Mouse (Mus musculus): ENCODE measurements at regions not wholly inside any gene's neighbourhood (a gene's known extent, or its start where the extent isn't known, plus 50 kb on each side); places are given as distances from the start of the nearest gene placed in this dataset.

DNA sequence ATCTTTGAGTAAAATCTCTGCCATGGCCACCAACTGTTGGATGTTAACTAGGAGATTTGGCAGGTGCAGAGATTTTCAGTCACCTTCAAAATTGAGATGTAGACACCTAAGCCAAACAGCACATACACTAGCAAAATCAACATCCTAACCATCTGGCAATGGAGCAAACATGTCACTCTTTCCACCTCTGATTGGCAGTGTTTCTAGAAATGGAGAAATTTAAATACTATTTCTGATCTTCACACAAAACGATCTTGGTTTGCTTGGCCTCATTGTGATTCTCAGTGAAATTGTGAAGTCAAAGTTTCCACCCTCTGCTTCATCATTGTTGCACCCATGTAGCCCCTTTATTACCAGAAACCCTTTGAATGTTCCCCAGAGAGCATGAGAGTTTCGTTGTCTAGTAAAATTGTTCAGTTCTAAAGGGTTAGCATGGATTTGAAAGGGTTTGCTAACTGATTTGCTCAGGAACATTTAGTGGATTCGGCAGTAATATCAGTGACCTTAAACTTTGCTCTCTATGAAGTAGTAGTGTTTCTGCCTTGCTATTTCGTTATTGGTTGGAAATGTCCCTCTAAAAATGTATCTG lies 854.1 kb downstream of the Stpg2 start:
- no peak for DNase-seq

DNA sequence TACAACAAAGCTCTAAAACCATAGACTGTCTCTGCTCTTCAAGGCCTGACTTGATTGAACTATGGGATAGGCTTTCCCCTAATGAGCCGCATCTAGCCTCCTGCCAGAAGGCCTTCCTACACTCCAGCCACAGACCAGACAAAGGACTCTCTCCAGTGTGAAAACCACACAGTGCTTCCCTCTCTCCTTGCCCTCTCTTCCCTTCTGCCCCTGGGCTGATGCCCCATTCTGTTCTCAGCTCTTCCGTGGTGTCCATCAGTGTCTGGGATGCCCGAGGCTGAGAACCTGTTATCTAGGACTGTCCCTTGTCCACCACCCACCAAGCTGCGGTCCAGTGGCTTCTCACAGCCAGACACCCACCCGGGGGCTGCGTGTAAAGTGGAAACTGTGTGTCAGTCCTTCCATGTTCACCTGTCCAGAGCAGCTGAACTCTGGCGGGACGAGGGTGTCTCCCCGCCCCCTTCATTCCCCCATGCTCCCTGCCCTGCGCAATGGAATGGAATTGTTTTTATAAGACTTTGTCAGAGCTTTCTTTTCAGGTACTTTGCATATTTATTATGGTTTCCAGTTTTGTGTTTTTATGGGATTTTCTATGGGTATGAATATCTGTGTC lies 856.4 kb downstream of the Stpg2 start:
- no peak for DNase-seq

GRCm38 (mm10) chr3:140062880-140063279 lies 857.4 kb downstream of the Stpg2 start:
- no peak for DNase-seq

- DNase-seq = no peak
Measured at GRCm38 (mm10) chr3:140084333-140084732, 878.8 kb downstream of the Stpg2 start.

GRCm38 (mm10) chr3:140085385-140085784 lies 879.9 kb downstream of the Stpg2 start:
- DNase-seq = no peak

GRCm38 (mm10) chr3:140088019-140088418 lies 882.5 kb downstream of the Stpg2 start:
- no peak for DNase-seq

DNA sequence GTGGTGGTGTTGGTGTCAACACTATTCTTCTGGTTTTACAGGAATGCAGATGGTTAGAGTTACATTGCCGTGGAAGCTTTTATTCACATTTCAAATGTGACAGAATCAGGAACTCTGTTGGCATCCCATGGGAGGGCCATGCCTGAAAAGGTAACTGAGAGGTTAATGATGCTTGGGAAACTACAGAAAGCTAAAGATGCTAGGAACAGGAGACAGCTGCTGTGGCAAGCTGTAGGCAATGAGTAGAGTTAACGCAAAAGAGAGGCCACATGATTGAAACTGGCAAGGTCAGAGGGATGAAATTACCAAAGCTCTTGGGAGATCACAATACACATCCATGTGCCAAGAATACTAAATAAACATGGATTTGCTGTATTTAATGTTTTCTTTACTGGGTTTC lies 886.4 kb downstream of the Stpg2 start:
- no peak for DNase-seq

GRCm38 (mm10) chr3:140096854-140097540 lies 891.5 kb downstream of the Stpg2 start:
- DNase-seq = no peak

DNA sequence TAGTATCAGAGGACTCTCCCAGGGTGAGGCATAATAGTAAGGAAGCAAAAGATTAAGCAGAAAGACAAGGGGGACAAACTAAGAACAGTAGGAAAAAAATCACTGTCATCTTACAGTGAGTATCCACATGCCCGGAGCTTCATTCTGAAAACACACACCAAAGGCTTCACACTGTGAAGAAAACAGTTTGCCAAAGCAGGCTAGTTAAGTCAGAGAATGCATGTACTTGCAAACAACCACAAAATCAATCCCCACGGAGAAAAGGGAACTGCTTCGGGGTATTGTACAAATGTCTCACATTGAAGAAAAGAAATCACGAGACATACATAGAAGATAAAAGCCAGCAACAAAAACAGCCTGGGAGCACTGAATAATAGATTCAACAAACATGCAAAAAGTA lies 903.9 kb downstream of the Stpg2 start:
- no peak for DNase-seq

- DNase-seq = no peak
Measured at GRCm38 (mm10) chr3:140111414-140112172, 906.1 kb downstream of the Stpg2 start.

DNA sequence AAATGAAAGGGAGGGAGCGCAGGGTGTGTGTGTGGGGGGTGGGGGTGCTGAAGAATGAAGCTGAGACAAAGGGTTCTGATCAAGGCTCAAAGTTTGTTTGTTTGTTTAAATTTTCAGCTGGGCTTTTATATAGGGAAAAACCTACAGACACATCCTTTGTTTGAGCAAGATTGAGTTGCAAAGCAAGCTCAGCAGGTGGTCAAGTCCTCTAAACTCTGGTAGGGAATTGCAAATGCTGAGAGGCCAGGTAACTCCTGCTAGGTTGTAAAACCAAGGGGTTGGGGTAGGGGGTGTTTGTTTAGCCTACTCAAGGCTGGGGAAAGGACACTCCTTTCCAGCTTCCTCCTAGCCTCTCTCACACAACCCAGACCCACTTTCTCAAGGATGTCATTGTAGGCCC lies 909.6 kb downstream of the Stpg2 start:
- no peak for DNase-seq

- no peak for DNase-seq
Measured at GRCm38 (mm10) chr3:140127310-140127709, 921.8 kb downstream of the Stpg2 start.

- no peak for DNase-seq
Measured at GRCm38 (mm10) chr3:140129065-140129778, 923.7 kb downstream of the Stpg2 start.

- DNase-seq = no peak
Measured at GRCm38 (mm10) chr3:140143900-140144299, 938.4 kb downstream of the Stpg2 start.

DNA sequence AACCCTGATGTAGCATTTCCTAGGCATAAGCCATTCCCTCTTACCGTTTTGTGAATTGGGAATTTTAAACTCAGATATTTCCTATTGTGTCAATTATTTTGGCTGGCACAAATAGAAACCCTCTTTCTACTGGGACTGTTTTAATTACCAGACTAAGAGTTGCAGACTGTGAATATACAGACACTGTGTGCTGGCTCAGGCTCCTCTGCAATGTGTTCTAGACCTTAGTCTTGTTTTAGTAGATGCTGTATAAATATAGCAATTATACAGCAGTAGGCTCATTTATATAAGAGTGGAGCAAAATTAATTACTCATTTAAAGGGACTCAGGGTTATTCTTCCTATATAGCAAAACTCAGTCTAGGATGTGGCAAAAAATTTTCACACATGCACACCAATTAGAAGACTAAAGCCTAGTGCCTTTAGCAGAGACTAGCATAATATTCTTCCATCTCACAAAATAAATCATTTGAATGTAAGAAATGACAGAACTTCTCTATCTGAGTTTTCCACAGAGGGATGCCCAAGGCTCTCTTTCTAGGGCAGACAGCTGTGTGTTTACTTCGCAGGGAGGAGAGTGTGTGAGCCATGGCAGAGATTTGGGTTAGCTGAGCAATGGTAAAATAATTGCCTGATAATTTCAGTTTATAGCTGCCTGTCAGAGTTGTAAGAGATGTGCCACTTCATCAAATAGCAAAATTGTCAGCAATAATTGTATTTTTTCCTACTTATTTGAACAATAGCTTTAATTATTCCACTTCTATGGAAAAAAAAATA lies 941.9 kb downstream of the Stpg2 start:
- no peak for DNase-seq

DNA sequence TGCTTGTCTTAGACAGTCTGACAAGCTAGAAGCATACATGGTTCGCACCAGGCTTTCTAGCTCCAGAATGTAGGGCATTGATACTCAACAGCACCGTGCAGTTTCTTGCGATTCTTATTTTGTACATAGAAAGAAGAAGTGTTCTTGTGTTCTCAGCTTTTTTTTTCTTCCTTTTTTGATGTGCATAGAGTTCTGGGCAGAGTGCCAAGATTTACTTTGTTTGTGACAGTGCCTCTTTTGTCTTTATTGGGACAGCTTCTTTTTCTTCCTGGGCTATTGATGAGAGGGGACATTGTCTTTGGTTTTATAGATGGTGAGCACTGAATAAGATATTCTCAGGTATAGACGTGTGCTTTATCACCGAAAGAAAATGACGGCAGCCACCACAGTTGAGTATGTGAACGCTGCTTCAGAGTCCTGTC lies 945.0 kb downstream of the Stpg2 start:
- no peak for DNase-seq

GRCm38 (mm10) chr3:140179471-140179870 lies 974.0 kb downstream of the Stpg2 start:
- no peak for DNase-seq

GRCm38 (mm10) chr3:140182690-140183089 lies 977.2 kb downstream of the Stpg2 start:
- DNase-seq = no peak

DNA sequence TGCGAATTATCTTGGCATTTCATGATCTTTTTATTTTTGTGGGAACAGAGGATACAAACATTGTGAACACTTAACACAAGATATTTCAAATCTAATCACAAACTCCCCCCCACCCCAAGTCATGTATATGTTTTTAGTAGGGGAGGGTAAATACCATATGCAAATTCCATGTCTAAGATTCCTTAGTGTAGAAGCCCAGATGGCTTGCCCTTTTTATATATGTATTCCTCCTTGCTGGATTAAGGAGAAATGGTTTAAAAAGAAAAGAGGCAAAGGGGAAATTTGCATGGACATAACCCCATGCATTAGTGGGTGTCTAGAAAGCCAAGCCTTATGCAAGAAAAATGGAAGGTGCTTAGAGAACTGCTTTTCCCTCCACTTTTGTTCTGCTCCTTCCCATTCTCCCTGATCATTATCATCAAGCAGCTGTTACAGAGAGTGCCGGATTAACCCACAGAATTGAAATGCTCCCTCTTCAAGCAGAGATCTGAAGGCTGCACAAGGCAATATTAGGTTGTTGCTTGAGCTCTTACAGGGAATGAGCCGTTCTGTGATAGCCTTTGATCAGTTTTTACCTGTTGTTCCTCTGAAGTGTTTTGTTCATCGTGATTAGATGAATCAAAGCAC lies 979.5 kb downstream of the Stpg2 start:
- DNase-seq = no peak

- no peak for DNase-seq
Measured at GRCm38 (mm10) chr3:140205914-140206313, 1000.4 kb downstream of the Stpg2 start.

DNA sequence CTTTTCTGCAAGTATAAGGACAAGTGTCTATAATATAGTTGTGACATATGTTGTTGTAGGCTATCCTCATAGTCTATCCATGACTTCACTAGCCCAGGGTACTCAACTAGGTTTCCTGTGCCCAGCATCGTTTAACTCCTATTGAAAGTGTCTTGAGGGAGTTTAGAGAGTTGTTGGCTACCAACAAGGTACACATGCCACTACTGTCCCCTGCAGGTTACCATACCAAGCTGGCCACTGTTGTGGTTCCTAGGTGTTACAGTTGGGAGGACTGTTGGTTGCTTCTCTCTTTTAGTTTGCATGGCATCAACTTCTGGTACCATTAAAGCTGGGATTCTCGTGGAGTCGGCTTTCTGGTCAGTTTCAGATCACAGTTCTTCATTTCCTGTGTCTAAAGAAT lies 990.7 kb downstream of the Pdha2 start:
- DNase-seq = no peak

- no peak for DNase-seq
Measured at GRCm38 (mm10) chr3:140230712-140231111, 981.4 kb downstream of the Pdha2 start.
